Mouse (Mus musculus) brain, adult 2 months (tissue): ENCODE measurements at regions not wholly inside any gene's neighbourhood (a gene's known extent, or its start where the extent isn't known, plus 50 kb on each side); places are given as distances from the start of the nearest gene placed in this dataset.

Experiments
- DNase-seq: peaks from one replicate; pipeline ENCODE4 v3.0.0; 2011; ENCODE audit warnings: low read depth, low spot score

DNA sequence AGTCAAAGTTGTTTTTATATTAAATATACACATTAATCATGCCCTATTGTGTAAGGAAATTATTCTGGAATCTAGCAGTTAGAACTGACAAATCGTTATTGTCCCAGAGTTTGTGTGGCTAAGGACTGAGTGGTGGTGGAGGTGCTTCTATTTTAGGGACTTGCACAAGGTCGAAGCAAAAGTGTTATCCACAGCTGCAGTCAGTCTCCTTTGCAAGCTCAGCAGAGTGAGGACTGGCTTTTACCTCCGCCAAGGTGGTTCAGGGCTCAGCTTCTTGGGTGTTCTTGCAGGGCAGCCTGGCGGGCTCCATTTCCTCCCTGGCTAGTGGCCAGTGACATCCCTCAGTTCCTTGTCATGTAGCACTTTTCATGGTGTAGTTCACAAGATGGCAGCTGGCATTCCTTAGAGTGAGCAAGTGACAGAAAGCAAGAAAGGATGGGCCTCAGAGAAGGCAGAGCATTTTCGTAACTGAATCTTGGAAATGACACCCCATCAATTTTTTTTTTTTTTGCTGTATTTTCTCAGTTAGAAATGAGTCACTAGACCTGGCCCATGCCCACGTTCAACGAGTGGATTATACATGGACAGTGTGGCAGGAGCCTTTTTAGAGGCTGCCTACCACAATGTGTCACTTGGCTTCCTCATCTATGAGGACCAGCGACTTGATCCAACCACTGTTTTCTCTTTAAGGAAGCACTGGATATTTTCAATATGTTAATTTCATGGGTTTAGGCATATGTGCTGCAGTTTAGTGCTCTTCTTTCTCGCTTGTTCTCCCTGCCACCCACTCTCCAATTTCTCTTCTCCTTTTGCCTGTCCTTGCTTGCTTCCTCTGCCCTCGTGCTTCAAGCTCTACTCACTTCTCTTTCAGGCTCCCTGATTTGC lies 129.1 kb upstream of the Zeb2 start:
- peak; percentile 74 for DNase-seq

DNA sequence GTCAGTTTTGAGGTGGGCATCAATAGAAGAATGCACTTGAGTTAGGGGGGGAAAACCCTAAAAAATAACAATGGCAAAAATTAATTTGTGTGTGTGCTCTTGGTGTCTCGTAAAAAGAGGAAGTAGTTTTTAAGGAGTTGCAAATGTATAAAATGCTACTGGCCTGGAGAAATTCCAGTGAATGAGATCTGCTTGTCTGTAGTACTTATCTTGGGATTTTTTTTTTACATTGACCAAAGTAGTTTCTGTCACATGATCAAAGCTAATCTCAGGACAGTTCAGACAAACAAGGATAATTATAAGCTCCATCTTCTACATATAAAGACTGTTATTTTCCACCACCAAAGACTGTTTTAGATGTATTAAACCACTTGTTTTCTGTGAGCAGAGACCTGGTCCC lies 128.3 kb upstream of the Zeb2 start:
- no peak for DNase-seq

DNA sequence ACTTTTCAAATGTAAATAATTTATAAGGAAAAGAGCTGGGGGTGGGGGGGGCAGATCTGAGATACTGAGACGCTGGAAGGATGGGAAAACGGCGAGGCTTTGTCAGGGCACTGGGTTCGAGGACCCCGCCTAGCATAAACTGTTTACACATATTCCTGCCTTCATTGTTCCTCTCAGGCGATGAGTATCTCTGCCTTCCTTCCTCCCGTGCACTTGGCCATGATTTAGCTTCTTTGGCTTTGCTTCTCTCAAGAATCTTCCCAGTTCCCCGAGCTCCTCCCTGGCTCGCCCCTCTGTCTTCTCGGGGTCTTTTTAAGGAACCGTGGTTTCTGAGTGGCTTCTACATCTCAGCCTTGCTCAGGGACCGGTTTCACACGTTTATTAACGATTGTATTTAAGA lies 127.3 kb upstream of the Zeb2 start:
- DNase-seq, result no peak

- DNase-seq, result no peak
These were observed 122.5 kb upstream of the Zeb2 start for GRCm38 (mm10) chr2:45239501-45240292.

- no peak for DNase-seq
These were observed 121.8 kb upstream of the Zeb2 start for GRCm38 (mm10) chr2:45239001-45239400.

DNA sequence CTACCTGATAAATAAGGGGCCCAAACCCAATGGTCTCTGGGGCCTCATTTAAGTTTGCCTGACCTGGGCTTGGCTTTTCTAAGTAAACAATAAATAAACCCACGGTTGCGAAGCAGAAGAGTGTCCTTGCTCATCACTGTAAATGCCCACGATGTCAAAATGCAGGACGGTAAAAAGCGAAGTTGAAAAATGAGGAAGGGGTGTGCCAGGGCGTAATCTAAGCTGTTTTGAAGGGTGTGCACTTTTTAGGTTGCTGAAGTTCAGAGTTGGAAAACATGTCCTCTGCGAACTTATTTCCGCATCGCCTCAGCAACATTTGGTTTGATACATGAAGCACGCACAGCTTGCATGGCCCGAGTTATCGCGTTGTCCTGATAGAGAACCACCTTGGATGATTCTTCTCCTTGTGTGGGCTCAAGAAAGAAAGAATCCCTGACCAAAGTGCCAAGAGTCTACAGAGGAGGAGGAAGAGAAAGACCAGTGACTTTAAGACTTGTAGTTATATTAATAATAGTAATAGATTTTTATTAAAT lies 119.0 kb upstream of the Zeb2 start:
- DNase-seq, result no peak

- no peak for DNase-seq
These were observed 117.0 kb upstream of the Zeb2 start for GRCm38 (mm10) chr2:45234148-45234547.

DNA sequence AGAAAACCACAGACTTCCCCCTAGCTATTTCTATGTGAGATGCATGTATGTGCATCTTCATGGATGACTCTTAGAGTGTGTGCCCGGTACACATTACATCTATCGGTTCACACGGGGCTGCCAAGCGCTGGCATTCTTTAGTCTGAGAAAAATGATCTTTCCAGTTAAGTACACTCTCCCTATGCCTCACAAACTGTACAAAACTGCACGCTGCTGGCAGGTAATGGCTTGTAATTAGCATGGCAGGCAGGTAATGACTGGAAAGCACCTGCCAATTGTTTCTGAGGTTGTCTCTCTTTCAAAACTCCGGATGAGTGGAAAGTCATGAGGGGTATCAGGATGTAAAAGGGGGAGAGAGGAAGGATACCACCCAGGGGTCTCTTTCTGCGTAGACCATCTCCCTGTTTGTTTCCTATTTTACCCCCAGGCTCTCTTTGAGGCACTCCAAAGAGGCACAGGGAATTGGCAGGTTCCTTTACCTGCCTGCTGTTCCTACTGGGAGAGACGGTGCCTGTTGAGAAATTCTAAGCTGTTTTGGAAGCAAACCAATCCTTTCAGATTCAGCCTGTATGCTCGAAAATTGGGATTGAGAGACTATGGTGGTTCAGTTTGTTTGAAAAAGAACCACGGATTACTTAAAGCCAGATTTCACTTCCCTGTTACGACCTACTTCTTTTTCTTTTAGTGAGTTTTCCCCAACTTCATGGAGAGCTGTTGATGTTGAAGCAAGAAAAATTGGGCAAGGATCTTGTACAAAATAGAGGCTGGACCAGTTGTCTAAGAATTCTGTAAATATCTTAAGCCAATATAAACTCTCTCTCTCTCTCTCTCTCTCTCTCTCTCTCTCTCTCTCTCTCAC lies 113.4 kb upstream of the Zeb2 start:
- DNase-seq, result no peak

DNA sequence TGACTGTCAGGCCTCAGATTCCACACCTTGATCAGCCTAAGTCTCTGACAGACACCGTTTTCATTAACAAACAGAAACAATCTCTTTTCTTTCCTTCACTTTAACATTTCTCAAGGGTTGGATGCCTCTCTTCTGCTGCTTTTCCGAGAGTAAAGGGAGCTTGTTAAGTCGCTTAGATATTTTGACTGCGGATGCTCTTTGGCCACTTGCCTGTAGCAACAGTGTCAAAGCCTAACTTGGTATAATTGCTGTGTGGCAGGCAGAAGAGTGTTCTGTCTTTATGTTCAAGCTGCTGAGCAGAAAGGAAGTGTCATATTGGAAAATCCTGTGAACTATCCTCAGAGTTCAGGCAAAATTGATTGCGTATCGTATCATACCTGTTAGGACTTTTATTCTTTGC lies 112.3 kb upstream of the Zeb2 start:
- DNase-seq, result no peak

DNA sequence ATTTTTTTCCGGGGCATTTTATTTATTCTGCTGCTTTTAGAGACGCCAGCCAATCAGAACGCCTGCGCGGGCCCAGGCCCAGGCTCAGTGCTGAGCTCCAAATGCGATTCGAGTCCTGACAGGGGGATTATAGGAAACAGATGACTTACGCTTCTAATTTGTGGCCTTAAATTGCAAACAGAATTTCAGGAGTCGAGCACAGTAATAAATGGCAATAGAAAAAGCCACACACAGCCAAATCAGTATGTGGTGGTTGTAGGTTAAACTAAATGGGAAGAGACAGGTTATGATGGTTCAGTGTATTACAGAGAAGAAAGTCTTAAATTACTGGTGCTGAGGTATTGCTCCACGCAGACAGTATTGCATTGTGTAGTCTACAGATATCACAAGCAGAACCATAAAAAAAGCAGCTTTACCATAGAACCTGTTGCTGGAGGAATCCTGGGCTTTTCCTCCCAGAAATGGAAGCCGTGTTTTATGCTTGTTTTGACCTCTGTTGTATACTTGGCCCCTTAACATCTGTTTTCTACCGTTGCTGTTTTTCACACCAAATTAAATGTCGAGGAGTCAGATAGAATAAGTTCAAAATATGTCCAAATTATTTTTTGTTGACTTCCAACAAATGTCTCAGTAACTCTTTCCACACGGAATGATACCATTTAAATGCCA lies 110.2 kb upstream of the Zeb2 start:
- DNase-seq, result no peak

- DNase-seq, result no peak
These were observed 108.8 kb upstream of the Zeb2 start for GRCm38 (mm10) chr2:45226045-45226370.

DNA sequence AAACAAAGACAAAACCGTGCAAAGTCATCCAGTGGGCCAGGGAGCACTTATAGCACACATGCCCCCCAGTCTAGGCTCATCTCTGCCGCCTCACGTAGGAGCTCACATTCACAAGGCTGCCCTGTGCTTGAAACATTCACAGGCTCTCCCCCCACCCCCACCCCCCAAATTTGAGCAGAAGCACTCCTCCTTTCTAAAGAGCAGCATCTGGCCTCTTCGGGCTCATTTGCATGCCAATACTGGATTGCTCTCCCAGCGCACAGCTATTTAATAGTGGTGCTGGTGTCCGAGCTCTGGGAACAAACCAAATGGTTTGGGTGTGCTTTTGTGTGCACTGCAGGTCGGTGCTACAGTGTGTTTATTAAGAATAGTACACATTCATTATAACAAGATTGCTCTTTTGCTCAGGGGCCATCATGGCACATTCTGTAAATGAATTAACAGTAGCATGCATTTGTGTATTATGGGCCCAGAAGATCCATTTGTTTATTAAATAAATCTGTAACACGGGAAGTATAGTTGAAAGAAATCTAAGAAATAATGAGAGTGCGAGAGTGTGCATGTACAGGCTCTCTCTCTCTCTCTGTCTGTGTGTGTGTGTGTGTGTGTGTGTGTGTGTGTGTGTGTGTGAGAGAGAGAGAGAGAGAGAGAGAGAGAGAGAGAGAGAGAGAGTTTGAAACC lies 108.3 kb upstream of the Zeb2 start:
- no peak for DNase-seq

DNA sequence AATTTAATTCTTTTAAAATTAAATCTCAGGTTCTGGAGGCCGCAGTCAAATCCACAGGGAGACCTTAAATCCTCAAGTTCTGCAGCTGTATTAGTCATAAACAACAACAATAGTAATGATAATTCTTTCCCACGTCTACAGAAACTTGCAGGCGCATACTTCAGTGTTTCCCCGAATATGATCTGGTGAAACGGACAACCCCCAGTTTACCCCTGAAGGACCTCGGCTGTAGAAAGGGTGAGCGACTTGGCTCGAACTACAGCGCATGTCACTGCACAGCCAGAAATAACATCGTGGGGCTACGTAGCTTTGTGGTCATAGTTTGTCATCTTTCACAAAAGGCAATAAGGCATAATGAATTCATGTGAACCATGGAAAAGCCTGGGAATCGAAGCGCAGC lies 105.0 kb upstream of the Zeb2 start:
- DNase-seq, result no peak

GRCm38 (mm10) chr2:45219851-45220250 lies 102.7 kb upstream of the Zeb2 start:
- DNase-seq, result peak; percentile 45

DNA sequence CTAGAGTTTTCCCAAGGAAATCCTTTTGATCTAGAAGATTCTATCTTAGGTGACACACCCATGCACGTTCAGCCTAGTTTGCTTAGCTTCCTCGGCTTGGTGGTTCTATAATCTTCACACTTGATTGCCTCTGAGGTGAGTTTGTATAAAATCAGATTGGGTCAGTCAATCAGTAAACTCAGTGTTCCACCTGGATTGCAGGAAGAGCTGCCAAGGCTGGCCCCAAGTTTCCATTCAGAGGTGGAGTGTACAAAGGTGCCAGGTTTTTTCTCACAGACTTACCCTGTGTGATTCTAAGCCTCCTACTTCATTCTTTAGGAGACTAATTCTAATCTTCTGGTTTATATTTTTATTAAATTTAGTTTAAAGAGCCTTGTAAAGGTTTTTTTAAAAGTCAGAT lies 95.6 kb upstream of the Zeb2 start:
- DNase-seq, result no peak

GRCm38 (mm10) chr2:45208526-45208925 lies 91.3 kb upstream of the Zeb2 start:
- DNase-seq, result no peak

DNA sequence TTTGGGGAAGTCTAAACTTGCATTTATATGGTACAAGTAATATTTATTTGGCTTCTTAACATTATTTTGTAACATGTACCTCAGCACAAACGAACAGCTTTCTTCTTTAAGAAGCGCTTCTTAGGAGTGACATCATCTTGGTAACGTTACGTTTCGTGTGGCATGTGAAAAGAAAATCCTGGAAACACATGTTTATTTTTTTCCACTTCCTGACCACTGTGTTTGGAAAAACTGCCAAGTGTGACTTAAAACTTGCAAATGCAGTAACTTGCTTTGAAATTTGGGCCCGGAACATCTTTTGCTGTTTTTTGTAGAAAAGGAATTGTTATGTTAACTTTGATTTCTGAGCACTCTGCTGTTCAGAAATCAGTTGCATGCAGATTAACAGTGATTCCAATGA lies 88.6 kb upstream of the Zeb2 start:
- DNase-seq, result no peak

DNA sequence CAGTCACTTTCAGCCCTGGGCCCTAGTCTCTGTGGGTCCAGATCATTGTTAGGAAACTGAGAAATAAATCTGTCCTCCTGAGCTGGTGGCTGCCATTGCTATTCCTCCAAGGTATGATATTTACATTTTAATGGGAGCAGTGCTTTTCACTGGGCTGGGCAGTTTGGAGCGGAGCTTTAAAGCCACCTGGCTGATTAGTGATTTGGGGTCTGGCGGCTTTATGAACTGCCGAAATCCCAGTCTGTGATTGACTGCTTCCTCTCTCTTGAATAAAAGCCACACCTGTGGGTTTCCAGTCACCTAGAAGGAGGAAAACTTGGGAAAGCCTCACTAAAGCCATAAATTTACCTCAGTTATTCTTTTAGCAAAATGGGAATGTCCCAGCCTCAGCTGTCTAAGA lies 88.0 kb upstream of the Zeb2 start:
- no peak for DNase-seq

DNA sequence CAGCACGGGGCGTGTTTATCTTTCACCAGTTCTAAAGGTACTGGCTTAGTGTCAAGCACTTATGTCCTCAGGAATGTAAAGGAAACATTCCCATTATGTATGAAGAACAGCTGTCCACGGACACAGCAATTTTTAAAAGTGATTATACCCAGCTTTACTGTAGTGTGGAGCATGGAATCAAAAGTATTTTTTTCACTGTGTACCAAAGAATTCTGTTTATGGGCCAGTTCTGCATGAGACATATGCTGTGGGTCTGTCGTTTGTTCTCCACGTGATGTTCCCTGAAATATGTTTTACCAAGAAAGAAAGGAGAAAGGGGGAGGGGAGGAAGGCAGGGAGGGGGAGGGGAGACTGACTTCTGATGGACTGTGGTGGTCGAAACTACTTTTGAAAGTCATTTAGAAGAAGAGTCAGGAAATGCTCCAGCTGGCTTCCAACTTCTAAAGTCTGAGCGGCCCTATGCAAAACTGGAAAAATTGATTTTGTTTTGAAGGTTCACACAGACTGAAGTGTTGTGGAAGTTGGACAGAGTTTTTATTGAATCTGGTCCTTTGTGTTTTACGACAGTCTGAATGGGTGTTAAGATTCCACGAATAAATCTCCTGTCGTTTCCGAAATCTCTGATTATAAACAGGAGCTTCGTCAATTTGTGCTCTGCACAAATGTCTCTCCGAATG lies 80.9 kb upstream of the Zeb2 start:
- no peak for DNase-seq

GRCm38 (mm10) chr2:45197342-45197741 lies 80.1 kb upstream of the Zeb2 start:
- peak; percentile 58 for DNase-seq
